Mouse (Mus musculus) liver, embryonic 16.5 days (tissue): ENCODE results near the gene Nfib. TPM values are rescaled to one million over a fixed set of nuclear protein-coding genes. Genes with fewer than 3 reads are reported as not detected.

Source experiments
- ATAC-seq: fragments of 200-750 bp; cut with Nextera tagmentation; 2 replicates; pipeline ENCODE4 v1.8.0; 2017; ENCODE audit warnings: low read depth, mild to moderate bottlenecking, moderate number of reproducible peaks, moderate library complexity
- H3K27ac ChIP-seq: fragments of 300-500 bp; sonication (generic); 2 replicates; pipeline ENCODE4 v1.5.1; 2014; ENCODE audit warnings: mild to moderate bottlenecking, low read length
- H3K27me3 ChIP-seq: fragments of 300-500 bp; sonication (generic); 2 replicates; pipeline ENCODE4 v1.6.1; 2014; ENCODE audit warnings: low read depth, low read length, mixed read lengths; ENCODE audit not compliant: control insufficient read depth, insufficient read depth
- H3K36me3 ChIP-seq: fragments of 300-500 bp; sonication (generic); 2 replicates; pipeline ENCODE4 v1.6.1; 2014; ENCODE audit warnings: mild to moderate bottlenecking; ENCODE audit not compliant: control insufficient read depth, insufficient read depth
- H3K4me1 ChIP-seq: fragments of 300-500 bp; sonication (generic); 2 replicates; pipeline ENCODE4 v1.6.1; 2014; ENCODE audit warnings: low read depth, low read length, mixed read lengths; ENCODE audit not compliant: control insufficient read depth
- H3K4me2 ChIP-seq: fragments of 300-500 bp; sonication (generic); 2 replicates; pipeline ENCODE4 v1.6.1; 2014; ENCODE audit warnings: low read depth, low read length, mixed read lengths
- H3K4me3 ChIP-seq: fragments of 300-500 bp; sonication (generic); 2 replicates; pipeline ENCODE4 v1.5.1; 2014; ENCODE audit warnings: low read depth, mild to moderate bottlenecking, low read length
- H3K9ac ChIP-seq: fragments of 300-500 bp; sonication (generic); 2 replicates; pipeline ENCODE4 v1.6.1; 2014; ENCODE audit warnings: low read depth, low read length
- H3K9me3 ChIP-seq: fragments of 300-500 bp; sonication (generic); replicated peaks from 2 replicates; pipeline ENCODE4 v1.6.1; 2016; ENCODE audit warnings: low read length; ENCODE audit not compliant: control insufficient read depth
- WGBS: fragments of 180-500 bp; shearing (Covaris S2); extraction: QIAGEN DNeasy Blood & Tissue Kit; methylation state at CpG from one replicate; pipeline ENCODE4 v1.1.7; 2014; ENCODE audit not compliant: insufficient replicate concordance; 5-methylcytosine and 5-hydroxymethylcytosine counted together
- polyA plus RNA-seq: library from polyadenylated mRNA; unstranded; fragments of >200 nt; fragmentation: Nextera tagmentation; extraction: Ambion mirVana; gene quantifications from 2 replicates; pipeline ENCODE4 v1.2.1, GENCODE M21; 2015

Nfib gene
- polyA plus RNA-seq, 1 experiment from 2014 or later = 5.4 TPM

- Histone ChIP-seq H3K9ac (no peak overlapping the region), H3K4me1 (no peaks in the 10 kb centered on the region; the same call in 1 of the 2 replicates), H3K4me3 (no peak overlapping the region), H3K4me2 (no peak overlapping the region), H3K27ac (no peak overlapping the region), H3K27me3 (no peaks in the 10 kb centered on the region), H3K36me3 (no peaks in the 10 kb centered on the region), H3K9me3 (no peaks in the 10 kb centered on the region)
- ATAC-seq = no peak
- WGBS = 42% methylated on average over 4 of the region's 4 CpGs
Measured at GRCm38 (mm10) chr4:82387620-82388019, 317.9 kb downstream of the Nfib start.

GRCm38 (mm10) chr4:82386222-82386993, 319.1 kb downstream of the Nfib start:
- Histone ChIP-seq H3K27ac (peak overlapping the region; percentile 21; the same call in 1 of the 2 replicates), H3K9ac (no peak overlapping the region), H3K36me3 (no peaks in the 10 kb centered on the region), H3K4me3 (no peak overlapping the region), H3K4me1 (no peaks in the 10 kb centered on the region; the same call in 1 of the 2 replicates), H3K27me3 (no peaks in the 10 kb centered on the region), H3K9me3 (no peaks in the 10 kb centered on the region), H3K4me2 (no peak overlapping the region)
- 52% methylated on average over 4 of the region's 4 CpGs for WGBS
- no peak for ATAC-seq

- H3K4me3 ChIP-seq = no peak overlapping the region
- no peaks in the 10 kb centered on the region for H3K36me3 ChIP-seq
- H3K4me2 ChIP-seq = no peak overlapping the region
- peak; percentile 57 for ATAC-seq
- peak overlapping the region; percentile 51 for H3K27ac ChIP-seq
- no peak overlapping the region for H3K9ac ChIP-seq
- WGBS = 51% methylated on average over 4 of the region's 4 CpGs
- H3K9me3 ChIP-seq = no peaks in the 10 kb centered on the region
- no peaks in the 10 kb centered on the region; the same call in 1 of the 2 replicates for H3K4me1 ChIP-seq
- no peaks in the 10 kb centered on the region for H3K27me3 ChIP-seq
Measured at GRCm38 (mm10) chr4:82385638-82386037, 319.9 kb downstream of the Nfib start.

- 63% methylated on average over 11 of the region's 11 CpGs for WGBS
- Histone ChIP-seq H3K4me2 (no peak overlapping the region), H3K4me3 (no peak overlapping the region), H3K9me3 (no peaks in the 10 kb centered on the region), H3K9ac (no peak overlapping the region), H3K27me3 (no peaks in the 10 kb centered on the region), H3K36me3 (no peaks in the 10 kb centered on the region), H3K27ac (0 out of 2 replicates have a peak overlapping the region, but pooled peaks have one; percentile 34), H3K4me1 (no peaks in the 10 kb centered on the region; the same call in none of the 2 replicates)
- ATAC-seq = no peak
Measured at GRCm38 (mm10) chr4:82383991-82384731, 321.4 kb downstream of the Nfib start.

- H3K9ac ChIP-seq = no peak overlapping the region
- no peaks in the 10 kb centered on the region for H3K9me3 ChIP-seq
- no peaks in the 10 kb centered on the region for H3K27me3 ChIP-seq
- H3K4me3 ChIP-seq = no peak overlapping the region
- H3K27ac ChIP-seq = peak overlapping the region; percentile 37; the same call in 1 of the 2 replicates
- WGBS = 67% methylated on average over 8 of the region's 8 CpGs
- no peak for ATAC-seq
- no peak overlapping the region for H3K4me2 ChIP-seq
- no peaks in the 10 kb centered on the region for H3K36me3 ChIP-seq
- no peaks in the 10 kb centered on the region; the same call in none of the 2 replicates for H3K4me1 ChIP-seq
Measured at GRCm38 (mm10) chr4:82383346-82383745, 322.2 kb downstream of the Nfib start.

GRCm38 (mm10) chr4:82381786-82382185, 323.8 kb downstream of the Nfib start:
- ATAC-seq = peak; percentile 58; the same call in 1 of the 2 replicates
- Histone ChIP-seq H3K4me1 (no peaks in the 10 kb centered on the region; the same call in none of the 2 replicates), H3K36me3 (no peaks in the 10 kb centered on the region), H3K4me3 (no peak overlapping the region), H3K9me3 (no peaks in the 10 kb centered on the region), H3K27ac (no peak overlapping the region), H3K27me3 (no peaks in the 10 kb centered on the region), H3K9ac (no peak overlapping the region), H3K4me2 (no peak overlapping the region)
- WGBS = 63% methylated on average over 1 of the region's 1 CpGs

- no peak overlapping the region; the same call in 1 of the 2 replicates for H3K27ac ChIP-seq
- no peaks in the 10 kb centered on the region for H3K36me3 ChIP-seq
- no peaks in the 10 kb centered on the region; the same call in none of the 2 replicates for H3K4me1 ChIP-seq
- ATAC-seq = peak; percentile 61
- no peaks in the 10 kb centered on the region for H3K27me3 ChIP-seq
- H3K4me2 ChIP-seq = no peak overlapping the region
- H3K9ac ChIP-seq = no peak overlapping the region
- no peak overlapping the region for H3K4me3 ChIP-seq
- H3K9me3 ChIP-seq = no peaks in the 10 kb centered on the region
Measured at GRCm38 (mm10) chr4:82380578-82380977, 325.0 kb downstream of the Nfib start.

- 84% methylated on average over 3 of the region's 3 CpGs for WGBS
- no peaks in the 10 kb centered on the region for H3K27me3 ChIP-seq
- H3K9ac ChIP-seq = no peak overlapping the region
- H3K4me2 ChIP-seq = no peak overlapping the region
- H3K4me3 ChIP-seq = no peak overlapping the region
- no peaks in the 10 kb centered on the region; the same call in 1 of the 2 replicates for H3K4me1 ChIP-seq
- H3K36me3 ChIP-seq = no peaks in the 10 kb centered on the region
- no peak overlapping the region for H3K27ac ChIP-seq
- H3K9me3 ChIP-seq = no peaks in the 10 kb centered on the region
- no peak for ATAC-seq
Measured at GRCm38 (mm10) chr4:82378050-82378449, 327.5 kb downstream of the Nfib start.

- Histone ChIP-seq H3K4me1 (no peaks in the 10 kb centered on the region; the same call in 1 of the 2 replicates), H3K9me3 (no peaks in the 10 kb centered on the region), H3K27ac (no peak overlapping the region), H3K36me3 (no peaks in the 10 kb centered on the region), H3K9ac (no peak overlapping the region), H3K4me2 (no peak overlapping the region), H3K27me3 (no peaks in the 10 kb centered on the region), H3K4me3 (no peak overlapping the region)
- ATAC-seq = no peak
- WGBS = 72% methylated on average over 3 of the region's 3 CpGs
Measured at GRCm38 (mm10) chr4:82377621-82378020, 327.9 kb downstream of the Nfib start.
